Mouse (Mus musculus) forebrain, embryonic 14.5 days (tissue): ENCODE results near the gene Ep300. TPM values are rescaled to one million over a fixed set of nuclear protein-coding genes. Genes with fewer than 3 reads are reported as not detected.

ENCODE experiments used
- microRNA-seq: library from miRNA; unstranded; fragments of <30 nt; microRNA quantifications from one replicate; pipeline ENCODE4, GENCODE M21; 2016
- polyA plus RNA-seq: library from polyadenylated mRNA; unstranded; fragments of >200 nt; fragmentation: Nextera tagmentation; extraction: Ambion mirVana; gene quantifications from 2 replicates; pipeline ENCODE4 v1.2.1, GENCODE M21; 2014

Ep300 gene
- polyA plus RNA-seq, 1 experiment from 2014 or later = 14.2 TPM

Small RNAs within 50 kb of the gene (microRNA-seq; reads per million reads assigned to microRNA genes)
- not detected for gene Gm23880

Other genes with a start within 250 kb of the Ep300 start
- 152 and 153 TPM in 2 replicates for gene Slc25a17, start 224.5 kb upstream of the Ep300 start, polyA plus RNA-seq
- gene St13, start 185.3 kb upstream of the Ep300 start, polyA plus RNA-seq = 170 and 180 TPM in 2 replicates
- 4.3 and 5.2 TPM in 2 replicates for gene Xpnpep3, start 185.2 kb upstream of the Ep300 start, polyA plus RNA-seq
- 0.20 and 0.26 TPM in 2 replicates for gene Dnajb7, start 177.1 kb upstream of the Ep300 start, polyA plus RNA-seq
- 554 and 641 TPM in 2 replicates for gene Rbx1, start 119.1 kb upstream of the Ep300 start, polyA plus RNA-seq
- 21.6 and 25.0 TPM in 2 replicates for gene L3mbtl2, start 78.5 kb downstream of the Ep300 start, polyA plus RNA-seq
- gene Chadl, start 111.9 kb downstream of the Ep300 start, polyA plus RNA-seq = 17.0 and 19.8 TPM in 2 replicates
- 49.9 and 65.9 TPM in 2 replicates for gene Zc3h7b, start 159.7 kb downstream of the Ep300 start, polyA plus RNA-seq
- gene Rangap1, start 160.2 kb downstream of the Ep300 start, polyA plus RNA-seq = 108 and 118 TPM in 2 replicates
- gene Tef, start 217.1 kb downstream of the Ep300 start, polyA plus RNA-seq = 15.1 and 18.1 TPM in 2 replicates